Mouse (Mus musculus): Measurements from ENCODE around the gene Gm17482.

DNA sequence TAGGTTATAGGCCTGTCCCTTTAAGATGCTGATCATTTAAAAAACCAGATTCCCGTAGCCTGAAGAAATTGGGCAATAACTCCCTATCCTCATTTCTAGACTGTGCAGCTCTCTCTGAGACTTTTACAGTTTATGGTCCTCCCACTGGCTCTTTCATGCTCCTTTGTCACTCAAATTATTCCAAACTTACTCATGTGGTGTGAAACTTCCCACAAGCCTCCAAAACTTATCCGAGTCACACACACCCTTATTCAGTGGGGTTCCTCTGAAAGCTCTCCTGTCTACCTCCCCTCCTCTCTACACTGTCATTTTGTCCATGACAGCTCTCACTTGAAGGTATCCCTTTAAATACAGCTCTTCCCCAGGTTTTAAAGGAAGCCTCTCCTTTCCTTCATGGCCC lies 46.0 kb upstream of the Gm17482 start:
- TF ChIP-seq EP300 (IDR thresholded peaks at IDR 0.05; ENCODE audit: low read depth) (no peak), CTCF (IDR thresholded peaks at IDR 0.05; ENCODE audit: low read depth) (no peak)

Measured in liver, embryonic 14.5 days (tissue).